Mouse (Mus musculus) Muller cell, postnatal 12 days (primary cell): Measurements from ENCODE around the gene Ftsj1.

Source experiments
- DNase-seq: peaks from one replicate; pipeline ENCODE4 v3.0.0-alpha.2; 2015; ENCODE audit errors: inconsistent ontology term

Gene Ftsj1

GRCm38 (mm10) chrX:8252334-8253285 is at the start of gene Ftsj1:
TSS of gene Ftsj1 (minus strand) at chrX:8252406.
- peak; percentile 90 for DNase-seq

GRCm38 (mm10) chrX:8288621-8289020 is 36.4 kb upstream of the Ftsj1 start:
- DNase-seq: no peak

- no peak for DNase-seq
Measured at GRCm38 (mm10) chrX:8274056-8274455, 21.9 kb upstream of the Ftsj1 start.

GRCm38 (mm10) chrX:8272000-8272399 is 19.8 kb upstream of the Ftsj1 start:
- DNase-seq: no peak

- peak; percentile 3 for DNase-seq
Measured at GRCm38 (mm10) chrX:8271083-8271820, 19.0 kb upstream of the Ftsj1 start, which contains the start of gene Slc38a5. TSS of gene Slc38a5 (plus strand) at chrX:8271133.

GRCm38 (mm10) chrX:8264222-8264621 is 12.0 kb upstream of the Ftsj1 start:
- DNase-seq: no peak

GRCm38 (mm10) chrX:8263156-8263804 is 11.1 kb upstream of the Ftsj1 start:
- DNase-seq: no peak

GRCm38 (mm10) chrX:8259478-8259877 is 7.3 kb upstream of the Ftsj1 start:
- no peak for DNase-seq

- no peak for DNase-seq
Measured at GRCm38 (mm10) chrX:8255807-8256206, 3.6 kb upstream of the Ftsj1 start.

GRCm38 (mm10) chrX:8253711-8254110 is 1.5 kb upstream of the Ftsj1 start:
- no peak for DNase-seq

GRCm38 (mm10) chrX:8251789-8252333 is 345 bp downstream of the Ftsj1 start:
- no peak for DNase-seq

- DNase-seq: no peak
Measured at GRCm38 (mm10) chrX:8248542-8249120, 3.6 kb downstream of the Ftsj1 start.

- no peak for DNase-seq
Measured at GRCm38 (mm10) chrX:8247680-8248079, 4.5 kb downstream of the Ftsj1 start.

- DNase-seq: peak; percentile 91
Measured at GRCm38 (mm10) chrX:8238804-8239395, 13.3 kb downstream of the Ftsj1 start.

GRCm38 (mm10) chrX:8236704-8237103 is 15.5 kb downstream of the Ftsj1 start:
- no peak for DNase-seq

- DNase-seq: no peak
Measured at GRCm38 (mm10) chrX:8233602-8234001, 18.6 kb downstream of the Ftsj1 start.

GRCm38 (mm10) chrX:8230272-8230671 is 21.9 kb downstream of the Ftsj1 start:
- no peak for DNase-seq

GRCm38 (mm10) chrX:8223473-8223872 is 28.7 kb downstream of the Ftsj1 start:
- DNase-seq: no peak

- DNase-seq: peak; percentile 81
Measured at GRCm38 (mm10) chrX:8222678-8223421, 29.4 kb downstream of the Ftsj1 start.

GRCm38 (mm10) chrX:8222296-8222677 is 29.9 kb downstream of the Ftsj1 start:
- DNase-seq: no peak
